Mouse (Mus musculus): ENCODE measurements at regions not wholly inside any gene's neighbourhood (a gene's known extent, or its start where the extent isn't known, plus 50 kb on each side); places are given as distances from the start of the nearest gene placed in this dataset.

DNA sequence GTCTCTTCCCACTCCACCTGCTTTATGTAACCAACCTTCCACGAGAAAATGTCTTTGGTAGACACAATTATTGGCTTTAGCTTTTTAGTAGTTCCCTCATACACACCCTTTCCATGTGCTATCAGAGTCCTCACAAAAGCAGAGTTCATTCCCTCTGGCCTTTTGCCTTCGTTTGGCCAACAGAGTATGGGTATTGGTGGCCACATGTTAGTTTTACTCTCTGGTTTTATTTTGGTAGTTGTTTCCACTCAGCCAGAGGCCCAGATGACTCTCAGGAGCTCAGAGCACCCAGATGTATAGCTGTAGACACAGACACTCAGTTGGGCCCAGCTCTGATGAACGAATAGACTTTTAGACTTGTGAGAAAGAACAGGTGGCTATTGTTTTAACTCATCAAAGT lies 286.4 kb downstream of the Pten start:
- DNase-seq (ENCODE audit: low read depth, low spot score): no peak

DNA sequence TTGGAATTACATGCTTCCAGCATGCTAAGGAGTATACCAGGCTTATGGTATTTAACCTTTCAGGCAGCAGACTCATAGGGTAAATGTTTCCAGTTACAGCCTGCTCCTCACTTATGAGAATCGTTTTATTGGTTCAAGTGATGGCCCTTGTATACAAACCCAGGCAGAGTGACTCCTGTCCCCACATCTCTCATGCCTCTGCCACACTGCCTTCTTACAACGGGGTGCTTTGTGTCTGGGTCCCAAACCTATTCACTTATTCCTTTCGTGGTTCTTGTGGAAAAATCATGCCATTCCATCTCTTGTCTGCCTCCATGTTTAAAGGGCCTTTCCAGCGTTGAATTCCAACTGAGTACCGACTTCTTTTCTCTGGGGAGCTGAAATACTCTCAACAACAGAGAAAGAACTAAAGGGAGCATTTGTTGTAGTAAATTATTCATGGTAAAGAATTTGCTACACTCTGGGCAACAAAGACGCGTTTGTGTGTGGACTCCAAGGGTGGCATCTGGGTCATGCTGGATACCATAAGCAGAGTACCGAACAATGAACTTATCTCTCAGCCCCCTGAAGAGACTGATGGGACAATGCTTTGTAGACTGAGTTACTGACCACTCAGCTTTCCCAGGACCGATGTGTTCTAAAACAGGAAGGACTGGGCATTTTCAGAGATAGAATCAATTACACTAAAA lies 291.6 kb downstream of the Pten start:
- DNase-seq (ENCODE audit: low read depth, low spot score): no peak

DNA sequence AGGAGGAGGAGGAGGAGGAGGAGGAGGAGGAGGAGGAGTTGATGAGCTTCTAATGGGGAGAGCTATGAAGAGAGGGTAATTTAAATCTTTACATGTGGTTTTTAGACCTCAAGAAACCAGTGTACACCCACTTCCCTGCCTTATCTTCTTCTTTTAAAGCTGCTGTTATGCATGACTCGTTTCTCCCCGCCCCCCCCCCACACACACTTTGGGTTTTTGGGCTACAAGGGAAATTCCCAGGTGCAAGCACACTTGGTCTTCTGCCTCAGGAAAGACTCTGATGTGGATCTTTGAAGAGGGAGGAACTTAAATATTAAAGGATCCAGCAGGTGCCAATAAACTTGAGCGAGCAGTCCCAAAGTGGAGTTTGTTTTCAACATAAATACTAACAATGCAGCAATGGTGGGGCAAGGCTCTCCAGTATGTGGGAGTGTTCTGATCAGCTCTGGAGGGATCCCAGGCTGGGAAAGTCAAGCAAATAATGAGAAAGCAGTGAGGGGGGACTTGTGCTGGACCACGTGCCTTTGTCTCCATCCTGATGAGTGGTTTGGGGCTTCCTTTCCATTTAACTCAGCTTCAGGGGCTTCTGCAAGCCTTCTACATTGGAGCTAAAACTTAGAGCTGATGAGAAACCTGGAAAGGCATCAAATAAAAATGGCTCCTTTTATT lies 296.0 kb downstream of the Pten start:
- peak; percentile 35 for DNase-seq (ENCODE audit: low read depth, low spot score)

DNA sequence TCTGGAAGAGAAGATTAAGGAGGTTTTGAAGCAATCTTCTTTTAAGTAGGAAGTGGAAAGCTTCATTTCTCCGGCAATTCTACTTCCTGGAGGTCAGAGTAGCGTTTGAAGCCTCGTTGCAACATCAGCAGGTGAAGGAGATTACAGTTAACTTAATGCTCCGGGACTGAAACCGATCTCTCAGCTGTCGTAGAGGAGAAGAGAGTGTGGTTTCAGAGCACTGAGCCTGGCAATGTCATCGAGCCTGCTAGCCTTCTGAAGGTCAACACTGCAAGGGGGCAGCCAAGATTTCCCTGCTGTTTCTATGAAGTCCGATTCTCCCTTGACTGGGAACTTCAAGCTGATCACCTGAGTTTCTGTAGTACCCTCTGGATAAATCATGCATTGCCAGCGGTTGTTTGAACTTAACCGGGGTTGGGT lies 299.1 kb downstream of the Pten start:
- no peak for DNase-seq (ENCODE audit: low read depth, low spot score)

DNA sequence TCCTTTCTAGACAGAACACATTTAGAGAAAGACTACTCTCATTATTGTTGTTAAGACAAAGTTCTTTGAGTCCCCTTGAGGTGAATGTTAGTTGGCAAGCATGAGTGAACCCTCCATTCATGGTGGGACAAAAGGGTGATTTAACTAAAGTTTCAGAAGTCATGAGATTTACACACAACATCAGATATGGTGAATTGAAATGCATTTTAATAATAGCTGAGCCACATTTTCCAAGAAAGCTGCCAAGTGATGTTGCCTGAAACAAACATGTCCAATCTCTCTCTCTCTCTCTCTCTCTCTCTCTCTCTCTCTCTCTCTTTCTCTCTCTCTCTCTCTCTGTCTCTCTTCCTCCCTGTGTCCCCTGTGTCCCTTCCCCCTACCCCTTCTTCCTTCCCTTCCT lies 303.7 kb downstream of the Pten start:
- DNase-seq (ENCODE audit: low read depth, low spot score): no peak

DNA sequence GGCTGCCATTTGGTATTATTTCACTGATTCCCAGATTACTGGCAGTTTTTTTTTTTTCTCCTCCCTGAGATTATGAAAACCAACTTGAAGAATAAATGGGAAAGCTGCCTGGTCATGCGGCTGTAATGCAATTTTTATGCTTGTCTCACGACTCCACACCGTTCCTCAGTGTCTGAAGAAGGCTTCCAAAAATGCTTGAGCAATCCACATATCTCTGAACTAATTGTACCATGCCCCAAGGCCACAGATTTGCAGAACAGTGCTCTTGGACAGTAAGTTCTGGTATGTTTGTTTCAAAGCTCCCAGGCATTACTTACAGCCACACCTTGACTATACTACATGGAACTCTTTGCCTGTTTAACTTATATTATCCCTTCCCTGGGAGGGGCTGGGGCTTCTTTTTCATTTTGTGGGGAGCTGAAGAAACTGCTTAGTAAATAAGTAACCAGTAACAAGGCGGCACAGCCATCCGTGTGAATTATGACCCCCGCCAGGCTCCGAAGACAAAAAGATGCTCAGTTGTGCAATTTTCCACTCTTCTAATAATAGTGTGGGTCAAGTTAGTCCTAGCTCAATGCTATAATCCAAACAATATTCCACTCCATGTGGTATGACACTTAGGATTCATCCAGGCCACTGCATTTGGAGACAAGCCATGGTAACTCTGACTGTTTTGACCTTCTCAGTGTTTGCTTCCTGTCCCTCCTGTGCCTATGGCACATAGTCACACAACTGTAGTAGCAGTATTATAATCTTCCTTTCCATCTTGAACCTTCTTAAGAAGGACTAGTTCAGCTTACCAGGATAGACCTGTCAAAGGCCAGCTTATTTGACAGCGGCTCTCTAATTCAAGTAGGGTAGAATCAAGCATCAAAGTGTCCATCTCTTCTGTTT lies 305.1 kb downstream of the Pten start:
- no peak for DNase-seq (ENCODE audit: low read depth, low spot score)

DNA sequence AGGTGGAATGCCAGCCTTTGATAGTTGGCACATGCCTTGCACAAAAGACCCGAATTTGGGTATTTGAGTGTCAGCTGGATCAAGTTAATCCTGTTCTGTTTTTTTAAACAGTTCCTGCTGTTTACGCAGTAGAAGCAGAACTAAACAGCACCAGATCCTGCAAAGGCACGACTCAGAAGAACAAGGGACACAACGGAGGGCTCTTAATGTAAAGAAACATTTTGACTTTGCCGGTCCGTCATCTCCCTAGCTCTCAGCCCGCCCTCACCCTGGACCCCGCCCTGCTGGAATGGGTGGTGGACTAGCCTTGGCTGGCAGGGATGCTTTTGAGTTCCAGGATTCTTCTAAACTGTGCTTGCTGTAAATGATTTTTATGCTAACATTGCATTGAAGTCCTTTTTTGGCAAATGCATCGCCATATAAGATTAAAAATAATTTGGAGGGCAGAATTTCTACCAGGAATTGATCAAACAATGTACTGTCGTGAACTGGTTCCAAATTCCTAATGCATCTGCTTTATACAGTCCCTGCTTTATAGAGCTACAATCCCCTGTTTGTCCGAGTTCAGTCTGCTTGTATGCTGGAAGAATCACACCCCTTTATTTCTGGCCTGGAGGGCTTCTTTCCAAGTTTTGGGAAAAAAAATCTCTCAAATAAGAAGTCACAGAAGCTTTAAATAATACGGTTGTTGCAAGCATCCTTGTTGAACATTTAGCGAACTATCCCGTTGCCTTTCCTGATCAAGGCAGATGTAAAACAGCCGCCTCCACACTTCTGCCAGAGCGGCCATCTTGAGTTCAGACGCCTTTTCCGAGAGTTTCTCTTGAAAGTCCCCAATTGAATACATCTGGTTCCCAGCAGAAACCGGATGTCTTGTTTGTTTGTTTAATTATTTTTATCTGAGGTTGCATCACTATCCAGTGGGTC lies 308.2 kb downstream of the Pten start:
- no peak for DNase-seq (ENCODE audit: low read depth, low spot score)

DNA sequence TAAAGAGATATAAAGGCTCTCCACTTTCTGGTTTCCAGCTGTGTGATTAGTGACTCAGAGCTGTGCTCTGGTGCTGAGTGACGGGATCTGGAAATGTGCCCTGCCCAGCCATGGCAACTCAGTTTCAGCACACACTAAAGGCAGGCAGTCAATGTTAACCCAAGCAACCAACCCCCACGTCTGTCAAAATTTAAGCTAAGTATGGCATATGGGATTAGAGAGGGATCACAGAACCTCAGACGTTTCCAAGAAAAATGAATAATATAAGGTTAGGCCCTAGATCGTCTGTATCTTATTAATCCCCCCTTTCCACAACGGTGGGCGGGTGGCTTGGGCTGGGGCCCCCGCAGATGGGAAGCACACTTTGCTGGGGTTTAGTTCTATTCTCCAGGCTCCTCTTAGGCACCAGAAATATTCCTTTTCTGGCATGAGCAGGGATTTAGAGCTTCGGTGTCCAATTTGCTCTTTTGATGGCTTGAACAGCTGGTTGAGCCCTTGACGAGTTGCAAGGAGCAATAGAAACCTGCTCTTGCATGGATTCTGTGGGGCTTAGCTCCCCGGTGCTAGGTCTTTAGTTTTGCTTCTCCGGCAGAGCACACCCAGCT lies 311.2 kb downstream of the Pten start:
- no peak for DNase-seq (ENCODE audit: low read depth, low spot score)

DNA sequence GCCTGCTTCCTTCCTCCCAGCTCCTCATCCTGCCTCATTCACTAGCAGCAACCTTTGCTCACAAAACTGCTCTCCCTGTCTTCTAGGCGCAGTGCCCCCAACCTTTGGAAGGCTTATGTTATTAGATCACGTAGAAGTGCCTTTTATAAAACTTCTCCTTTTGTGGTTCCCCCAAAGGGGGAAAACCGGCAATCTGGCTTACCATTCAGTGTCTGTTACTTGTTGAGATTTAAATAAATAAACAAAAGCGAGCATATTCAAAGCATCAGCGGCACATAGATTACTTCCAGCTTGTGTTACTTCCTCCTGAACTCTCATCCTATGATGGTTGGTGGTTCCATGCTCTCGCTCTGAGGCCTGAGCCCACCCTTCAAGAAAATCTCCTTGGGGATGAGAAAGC lies 312.5 kb downstream of the Pten start:
- peak; percentile 77 for DNase-seq (ENCODE audit: low read depth, low spot score)

DNA sequence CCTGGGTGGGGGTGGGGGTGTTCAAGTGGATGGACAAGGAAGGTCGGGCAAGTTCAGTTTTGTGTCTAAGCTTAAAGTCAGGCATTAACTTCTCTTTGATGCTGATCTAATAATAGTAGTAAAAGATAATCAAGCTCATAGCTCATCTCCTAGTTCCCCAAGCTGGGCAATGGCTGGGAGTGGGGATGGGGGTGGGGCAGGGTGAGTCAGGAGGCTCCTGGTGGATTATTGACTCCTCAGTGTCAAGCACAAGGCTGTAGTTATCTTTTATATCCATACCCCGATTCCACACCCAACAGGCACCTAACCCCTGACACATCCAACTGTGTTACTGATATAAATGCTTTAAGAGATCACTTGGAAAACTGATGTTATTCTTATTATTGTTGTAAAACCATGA lies 315.0 kb downstream of the Pten start:
- no peak for DNase-seq (ENCODE audit: low read depth, low spot score)

DNA sequence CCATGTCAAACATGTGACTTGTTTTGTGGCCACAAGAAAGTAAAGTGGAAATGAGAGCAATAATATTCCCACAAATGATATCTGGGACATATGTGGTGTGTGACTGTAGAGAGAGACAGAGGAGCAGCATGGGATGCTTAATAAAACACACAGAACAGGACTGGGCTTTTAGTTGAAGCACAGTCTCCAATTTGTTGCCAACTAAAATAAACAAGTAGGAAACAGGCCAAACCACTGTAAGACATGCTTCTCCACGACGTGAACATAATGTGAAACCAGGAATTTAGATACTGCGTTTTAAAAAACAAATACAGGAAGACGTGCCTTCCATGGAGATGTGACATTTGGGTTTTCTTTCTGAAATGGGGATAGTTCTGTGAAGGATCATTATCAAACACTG lies 317.2 kb downstream of the Rnls start:
- no peak for DNase-seq (ENCODE audit: low read depth, low spot score)

DNA sequence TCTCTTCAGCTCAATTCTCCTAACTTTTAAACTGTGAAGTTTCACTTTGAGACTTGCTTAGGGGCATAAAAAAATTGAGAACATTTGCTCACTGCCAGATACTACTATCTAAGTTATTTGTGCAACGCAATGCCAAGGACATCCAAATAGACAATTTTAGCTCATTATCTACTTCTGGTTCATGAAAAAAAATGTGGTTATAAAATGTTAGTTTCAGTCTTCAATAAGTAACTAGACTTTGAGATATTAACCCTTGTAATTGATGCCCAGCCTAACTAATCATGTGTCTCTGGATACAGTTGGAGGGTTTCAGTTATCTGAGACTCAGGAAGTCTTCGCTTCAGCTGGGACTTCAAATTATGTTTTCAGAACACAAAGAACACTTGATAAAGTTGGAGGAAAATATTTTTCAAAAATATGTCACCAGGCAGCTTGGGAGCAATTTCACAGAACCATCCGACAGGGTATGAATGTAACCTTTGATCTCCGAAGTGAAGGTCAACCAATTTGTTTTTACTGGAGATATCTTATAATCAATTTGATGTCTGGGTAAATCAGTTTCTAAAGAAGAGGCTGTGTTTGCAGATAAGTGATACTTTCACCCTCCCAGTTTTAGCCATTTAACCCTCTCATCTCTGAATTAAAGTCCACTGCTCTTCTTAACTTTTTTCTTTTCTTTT lies 313.3 kb downstream of the Rnls start:
- DNase-seq (ENCODE audit: low read depth, low spot score): peak; percentile 27

DNA sequence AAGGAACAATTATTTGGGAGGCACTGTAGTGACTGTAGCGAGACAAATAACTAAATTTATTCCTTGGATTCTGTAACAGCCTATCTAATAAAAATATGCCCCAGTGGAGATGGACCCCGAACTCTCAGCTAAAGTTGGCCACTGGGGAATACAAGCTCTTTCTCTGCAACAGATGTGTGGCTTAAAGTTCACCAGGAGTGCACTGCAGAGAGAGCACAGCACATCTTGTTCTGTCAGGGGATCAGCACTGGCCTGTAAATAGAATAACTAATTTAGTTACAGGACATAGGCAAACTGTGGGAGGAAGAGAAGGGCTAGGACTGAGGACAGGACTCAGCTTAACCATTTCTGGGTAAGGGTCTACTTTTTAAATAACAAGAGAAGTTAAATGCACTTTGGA lies 312.1 kb downstream of the Rnls start:
- peak; percentile 13 for DNase-seq (ENCODE audit: low read depth, low spot score)

DNA sequence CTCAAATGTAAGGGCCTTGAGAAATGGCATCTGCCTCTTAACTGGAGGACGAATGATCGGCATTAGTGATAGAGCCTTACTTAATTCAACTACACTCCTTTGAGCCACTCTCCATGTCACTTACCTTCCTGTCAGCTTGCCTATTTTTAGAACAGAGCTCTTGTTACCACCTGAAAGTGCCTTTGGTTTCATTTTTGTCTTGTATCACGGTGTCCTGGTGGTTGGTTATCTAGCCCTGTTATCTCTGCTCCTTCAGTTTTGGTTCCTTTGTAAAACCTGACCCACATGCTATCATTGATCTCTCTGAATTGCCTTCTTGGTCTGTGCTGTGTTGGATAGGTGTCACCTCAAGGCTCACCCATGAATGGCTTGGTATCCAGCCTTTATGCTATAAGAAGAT lies 310.6 kb downstream of the Rnls start:
- peak; percentile 30 for DNase-seq (ENCODE audit: low read depth, low spot score)

DNA sequence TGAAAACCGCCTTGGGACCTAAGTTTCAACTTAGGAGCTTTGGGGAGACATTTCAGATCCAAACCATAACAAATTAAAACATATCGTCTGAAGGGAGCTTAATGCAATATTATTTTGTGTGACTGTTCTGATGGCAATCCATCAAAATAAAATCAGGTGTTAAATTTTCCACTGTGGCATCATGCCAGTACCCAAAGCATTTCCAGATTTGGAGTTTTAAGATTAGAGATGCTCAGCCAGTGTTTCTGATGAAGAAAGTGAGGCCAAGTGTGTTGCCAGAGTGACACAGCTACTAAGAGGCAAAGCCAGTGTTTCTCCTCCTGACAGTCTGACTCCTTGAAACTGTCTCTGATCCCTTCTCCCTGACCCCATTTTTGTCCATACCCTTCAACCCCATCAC lies 308.7 kb downstream of the Rnls start:
- DNase-seq (ENCODE audit: low read depth, low spot score): no peak

DNA sequence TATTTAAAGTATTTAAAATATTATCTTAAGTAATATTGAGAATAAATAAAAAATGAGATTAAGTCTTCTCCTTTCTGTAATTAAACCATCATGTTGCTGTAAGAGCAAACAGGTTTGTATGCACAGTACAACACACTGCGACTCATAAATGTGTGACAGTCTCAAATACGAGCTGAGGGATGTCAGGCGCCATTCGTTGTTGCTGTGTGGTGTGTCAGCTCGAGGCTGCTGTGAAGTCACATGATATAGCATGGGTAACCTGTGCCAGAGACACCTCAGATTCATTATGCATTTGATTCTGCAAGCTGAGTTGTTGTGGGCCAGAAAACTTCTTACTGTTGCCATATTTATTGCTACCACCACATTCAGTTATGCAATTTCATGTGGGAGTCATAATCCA lies 307.4 kb downstream of the Rnls start:
- no peak for DNase-seq (ENCODE audit: low read depth, low spot score)

Data from A20 (cell line).